In the genomic region with DNA sequence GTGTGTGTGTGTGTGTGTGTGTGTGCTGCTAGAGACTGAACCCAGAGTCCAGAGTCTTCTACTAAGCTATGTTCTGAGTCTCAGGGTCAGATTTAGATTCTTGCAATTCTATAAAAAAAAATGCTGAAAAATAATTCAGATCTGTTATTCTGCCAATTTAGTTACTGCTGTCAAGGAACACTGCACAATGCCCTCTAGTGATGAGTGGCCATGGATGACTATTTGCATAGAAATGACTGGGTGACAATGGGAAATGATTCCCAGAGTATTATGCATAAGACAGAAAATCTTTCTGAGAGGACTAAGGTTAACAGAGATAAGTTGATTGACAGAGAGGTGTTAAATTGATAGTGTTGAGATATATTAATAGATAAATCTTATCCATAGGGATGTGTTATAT, we compare ENCODE assay signal across 25 mouse cellular contexts. TPM values are rescaled to one million over a fixed set of nuclear protein-coding genes. Genes with fewer than 3 reads are reported as not detected.
DNase-seq lines count a peak whose midpoint lies in the region; ATAC-seq and TF ChIP-seq lines count a peak whose summit lies in the region.
"Had no signal": no experiment of that assay in that cellular context is flagged by ENCODE, and none has a peak within 500 bp of the region (broad histone marks: within the 10 kb centered on the region; RNA-seq: fewer than 3 reads in every experiment).

No protein-coding gene starts in this region.

- peak; percentile 32; the same call in 1 of the 2 replicates for TF ChIP-seq CTCF in heart, postnatal 0 days (IDR thresholded peaks at IDR 0.05; ENCODE audit: low read depth)
- TF ChIP-seq CTCF in liver, postnatal 0 days (IDR thresholded peaks at IDR 0.05; ENCODE audit: low read depth), result 0 out of 2 replicates have a peak, but pooled peaks have one; percentile 27
- TF ChIP-seq CTCF in stomach, postnatal 0 days (IDR thresholded peaks at IDR 0.05; ENCODE audit: low read depth), result peak; percentile 50

- intact Hi-C loops in heart, postnatal 36 days (cut with DNase I), result loop anchor here (5.0 kb wide), 1 partner anchor 73 kb away; no protein-coding TSS in a partner anchor

- no peaks in the 10 kb centered on the region for H3K4me1 ChIP-seq in heart, postnatal 0 days (ENCODE audit: control insufficient read depth, insufficient read depth)
- H3K4me1 ChIP-seq in liver, postnatal 0 days (ENCODE audit: insufficient read depth), result no peaks in the 10 kb centered on the region
- H3K4me1 ChIP-seq in liver, embryonic 12.5 days, result 0 out of 2 replicates have a peak, but pooled peaks cover 4% of the 10 kb centered on the region
- H3K4me1 ChIP-seq in stomach, postnatal 0 days (replicated peaks; ENCODE audit: control insufficient read depth, insufficient read depth), result no peaks in the 10 kb centered on the region
- H3K4me1 ChIP-seq: embryonic facial prominence, embryonic 12.5 days; forebrain, embryonic 12.5 days; hindbrain, embryonic 15.5 days; intestine, embryonic 15.5 days; limb, embryonic 10.5 days; midbrain, embryonic 12.5 days; neural tube, embryonic 12.5 days had no signal

- no peaks in the 10 kb centered on the region for H3K27me3 ChIP-seq in heart, postnatal 0 days (ENCODE audit: control insufficient read depth, insufficient read depth, low read length)
- no peaks in the 10 kb centered on the region for H3K27me3 ChIP-seq in liver, postnatal 0 days (ENCODE audit: insufficient read depth, low read length)
- H3K27me3 ChIP-seq in liver, embryonic 12.5 days (replicated peaks), result no peaks in the 10 kb centered on the region
- no peaks in the 10 kb centered on the region for H3K27me3 ChIP-seq in stomach, postnatal 0 days (ENCODE audit: control insufficient read depth, insufficient read depth, low read length)
- H3K27me3 ChIP-seq: embryonic facial prominence, embryonic 12.5 days; forebrain, embryonic 12.5 days; hindbrain, embryonic 15.5 days; intestine, embryonic 15.5 days; midbrain, embryonic 12.5 days; neural tube, embryonic 12.5 days had no signal

- H3K4me2 ChIP-seq in heart, postnatal 0 days (ENCODE audit: low read depth, low read length), result no peak overlapping the region
- H3K4me2 ChIP-seq in liver, postnatal 0 days (ENCODE audit: low read depth, low read length), result no peak overlapping the region
- H3K4me2 ChIP-seq in liver, embryonic 12.5 days, result no peak overlapping the region
- no peak overlapping the region for H3K4me2 ChIP-seq in stomach, postnatal 0 days (replicated peaks; ENCODE audit: low read depth)
- H3K4me2 ChIP-seq: embryonic facial prominence, embryonic 12.5 days; forebrain, embryonic 12.5 days; hindbrain, embryonic 15.5 days; intestine, embryonic 15.5 days; midbrain, embryonic 12.5 days; neural tube, embryonic 12.5 days had no signal

- H3K27ac ChIP-seq in heart, postnatal 0 days (ENCODE audit: low read depth), result no peak overlapping the region
- H3K27ac ChIP-seq in liver, postnatal 0 days (ENCODE audit: low read depth), result no peak overlapping the region
- H3K27ac ChIP-seq in liver, embryonic 12.5 days, result no peak overlapping the region
- no peak overlapping the region for H3K27ac ChIP-seq in stomach, postnatal 0 days (replicated peaks)
- H3K27ac ChIP-seq: embryonic facial prominence, embryonic 12.5 days; forebrain, embryonic 12.5 days; hindbrain, embryonic 15.5 days; intestine, embryonic 15.5 days; limb, embryonic 10.5 days; midbrain, embryonic 12.5 days; neural tube, embryonic 12.5 days had no signal

- TF ChIP-seq EP300 in heart, postnatal 0 days (IDR thresholded peaks at IDR 0.05; ENCODE audit: low read depth), result no peak
- no peak for TF ChIP-seq EP300 in liver, postnatal 0 days (IDR thresholded peaks at IDR 0.05; ENCODE audit: low read depth)
- no peak for TF ChIP-seq EP300 in stomach, postnatal 0 days (optimal IDR thresholded peaks at IDR 0.05)

- no peaks in the 10 kb centered on the region for H3K9me3 ChIP-seq in heart, postnatal 0 days (replicated peaks; ENCODE audit: control insufficient read depth, low read length)
- no peaks in the 10 kb centered on the region for H3K9me3 ChIP-seq in liver, postnatal 0 days (ENCODE audit: low read length)
- H3K9me3 ChIP-seq in liver, embryonic 12.5 days (replicated peaks), result no peaks in the 10 kb centered on the region
- H3K9me3 ChIP-seq in stomach, postnatal 0 days (ENCODE audit: control insufficient read depth, low read length), result no peaks in the 10 kb centered on the region
- H3K9me3 ChIP-seq: embryonic facial prominence, embryonic 12.5 days; forebrain, embryonic 12.5 days; hindbrain, embryonic 15.5 days; intestine, embryonic 15.5 days; limb, embryonic 10.5 days; midbrain, embryonic 12.5 days; neural tube, embryonic 12.5 days had no signal

- no peak overlapping the region for H3K4me3 ChIP-seq in heart, postnatal 0 days (ENCODE audit: low read depth, low read length)
- H3K4me3 ChIP-seq in liver, postnatal 0 days (ENCODE audit: low read depth, low read length), result no peak overlapping the region
- no peak overlapping the region for H3K4me3 ChIP-seq in liver, embryonic 12.5 days
- H3K4me3 ChIP-seq in stomach, postnatal 0 days (ENCODE audit: low read depth, low read length), result no peak overlapping the region
- H3K4me3 ChIP-seq: embryonic facial prominence, embryonic 12.5 days; erythroblast, embryonic 14.5 days; forebrain, embryonic 12.5 days; hindbrain, embryonic 15.5 days; intestine, embryonic 15.5 days; limb, embryonic 10.5 days; midbrain, embryonic 12.5 days; neural tube, embryonic 12.5 days had no signal

- H3K36me3 ChIP-seq in heart, postnatal 0 days (replicated peaks; ENCODE audit: control insufficient read depth, insufficient read depth, low read length), result no peaks in the 10 kb centered on the region
- H3K36me3 ChIP-seq in liver, postnatal 0 days (replicated peaks; ENCODE audit: insufficient read depth, low read length), result no peaks in the 10 kb centered on the region
- H3K36me3 ChIP-seq in liver, embryonic 12.5 days, result no peaks in the 10 kb centered on the region
- no peaks in the 10 kb centered on the region for H3K36me3 ChIP-seq in stomach, postnatal 0 days (ENCODE audit: control insufficient read depth, insufficient read depth, low read length)
- H3K36me3 ChIP-seq: embryonic facial prominence, embryonic 12.5 days; forebrain, embryonic 12.5 days; hindbrain, embryonic 15.5 days; intestine, embryonic 15.5 days; limb, embryonic 10.5 days; midbrain, embryonic 12.5 days; neural tube, embryonic 12.5 days had no signal

- H3K9ac ChIP-seq in heart, postnatal 0 days (replicated peaks; ENCODE audit: low read depth, low read length), result no peak overlapping the region
- H3K9ac ChIP-seq in liver, postnatal 0 days (replicated peaks), result no peak overlapping the region
- H3K9ac ChIP-seq in liver, embryonic 12.5 days, result no peak overlapping the region
- H3K9ac ChIP-seq in stomach, postnatal 0 days (ENCODE audit: low read length), result no peak overlapping the region
- H3K9ac ChIP-seq: embryonic facial prominence, embryonic 12.5 days; forebrain, embryonic 12.5 days; hindbrain, embryonic 15.5 days; intestine, embryonic 15.5 days; midbrain, embryonic 12.5 days; neural tube, embryonic 12.5 days had no signal

- no peak for DNase-seq in heart, postnatal 0 days (ENCODE audit: low spot score)
- DNase-seq in heart, postnatal 36 days, result no peak
- DNase-seq in liver, postnatal 0 days, result no peak
- peak; percentile 17 for DNase-seq in adipocyte (ENCODE audit: low spot score)
- DNase-seq in stomach, postnatal 0 days (ENCODE audit: low spot score), result no peak
- DNase-seq in retina, postnatal 1 day, result no peak
- DNase-seq: adrenal gland, adult 2 months; cerebellum, adult 18-20 months; cerebellum, postnatal 14 days; gastrocnemius, postnatal 10 days; heart, postnatal 4 days; kidney, postnatal 36 days; liver; lung, postnatal 14 days; right cerebral cortex, postnatal 25 days; spleen, adult 18-20 months had no signal

- ATAC-seq in heart, postnatal 0 days (ENCODE audit: insufficient read depth, low read depth), result no peak
- no peak for ATAC-seq in liver, postnatal 0 days
- no peak for ATAC-seq in liver, embryonic 12.5 days
- no peak for ATAC-seq in stomach, postnatal 0 days (ENCODE audit: low FRiP score, low TSS enrichment)
- ATAC-seq: intestine, embryonic 15.5 days had no signal

RNA-seq across cellular contexts. Expression of gene Slc39a10, which starts 32.3 kb away (rescaled TPM):
- total RNA-seq in heart, postnatal 0 days (2014; rRNA removed; ENCODE audit: low replicate concordance), result 13.8 and 29.7 TPM in 2 replicates
- 8.4 and 8.7 TPM in 2 replicates for polyA plus RNA-seq in heart, postnatal 0 days (2015; fragmentation: Nextera tagmentation; extraction: Ambion mirVana)
- total RNA-seq in heart, postnatal 36 days (2021), result 1 to 10 TPM; 7.0 to 8.8 TPM
- polyA plus RNA-seq in liver, postnatal 0 days (2015; fragmentation: Nextera tagmentation; extraction: Ambion mirVana), result 1.4 and 2.4 TPM in 2 replicates
- 9.8 and 11.1 TPM in 2 replicates for polyA plus RNA-seq in liver, embryonic 12.5 days (2016; fragmentation: Nextera tagmentation; extraction: Ambion mirVana)
- polyA plus RNA-seq in stomach, postnatal 0 days (2015; fragmentation: Nextera tagmentation; extraction: Ambion mirVana), result 17.8 and 21.6 TPM in 2 replicates
